Mouse (Mus musculus) cerebellum, adult 2 months (tissue): ENCODE measurements around the gene Meis1.

Source experiments
- CTCF ChIP-seq: fragments of 200-500 bp; IDR thresholded peaks from 2 replicates; pipeline ENCODE4 v1.5.1; 2011; ENCODE audit warnings: low read depth, mild to moderate bottlenecking, control low read depth, low read length, moderate library complexity, borderline replicate concordance; ENCODE audit not compliant: insufficient read depth
- POLR2A ChIP-seq: fragments of 200-500 bp; IDR thresholded peaks from 2 replicates; pipeline ENCODE4 v1.6.1; 2011; ENCODE audit warnings: low read length, control low read depth, borderline replicate concordance; ENCODE audit not compliant: insufficient read depth

- TF ChIP-seq CTCF (no peak), POLR2A (no peak)
Measured at GRCm38 (mm10) chr11:18944972-18945625, 73.7 kb downstream of the Meis1 start.
